Mouse (Mus musculus) heart, postnatal 0 days (tissue): Measurements from ENCODE around the gene Tsg101.
A peak's percentile ranks its signal among the peaks of the same experiment; 100 is the strongest.

Source experiments
- CTCF ChIP-seq: IDR thresholded peaks from 2 replicates; pipeline ENCODE4 v1.5.1; 2016; ENCODE audit warnings: antibody characterized with exemption, control low read depth, low read depth
- EP300 ChIP-seq: IDR thresholded peaks from 2 replicates; pipeline ENCODE4 v1.6.1; 2016; ENCODE audit warnings: antibody characterized with exemption, low read depth

DNA sequence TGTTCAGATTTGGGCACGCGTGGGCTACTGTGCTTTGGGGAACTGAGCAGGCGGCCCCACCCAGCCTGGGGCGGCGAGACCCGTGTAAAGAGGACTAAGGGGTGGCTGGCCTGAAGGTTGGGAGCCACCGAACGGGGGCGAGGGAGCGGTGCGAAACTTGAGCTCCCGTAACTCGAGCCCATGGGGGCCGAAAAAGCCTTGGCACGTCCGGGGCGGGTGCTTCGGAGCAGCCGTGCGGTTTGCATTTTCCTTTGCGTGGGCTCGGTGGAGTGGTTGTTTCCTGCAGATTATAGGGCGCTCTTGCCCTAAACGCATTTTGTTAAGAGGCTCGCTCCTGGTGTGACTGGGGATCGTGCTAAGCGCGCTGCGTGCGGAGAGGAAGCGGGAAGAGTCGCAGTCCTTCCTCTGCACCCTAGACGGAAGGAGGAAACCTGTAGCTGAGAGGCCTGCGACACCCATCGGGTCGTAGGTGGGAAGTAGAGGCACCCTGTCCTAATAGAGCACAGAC is 73.7 kb downstream of the Tsg101 start:
- TF ChIP-seq CTCF = no peak
- peak; percentile 52 for TF ChIP-seq EP300
